Mouse (Mus musculus) liver (tissue): ENCODE measurements around the gene Ablim2.

Experiments used
- DNase-seq: peaks from one replicate; pipeline ENCODE4 v3.0.0-alpha.2; 2020; ENCODE audit warnings: mixed read lengths

The Ablim2 gene

GRCm38 (mm10) chr5:35770891-35771663, 13.4 kb downstream of the Ablim2 start:
- no peak for DNase-seq

GRCm38 (mm10) chr5:35773274-35774136, 15.8 kb downstream of the Ablim2 start:
- no peak for DNase-seq

GRCm38 (mm10) chr5:35774137-35774424, 16.4 kb downstream of the Ablim2 start:
- DNase-seq, result no peak

DNA sequence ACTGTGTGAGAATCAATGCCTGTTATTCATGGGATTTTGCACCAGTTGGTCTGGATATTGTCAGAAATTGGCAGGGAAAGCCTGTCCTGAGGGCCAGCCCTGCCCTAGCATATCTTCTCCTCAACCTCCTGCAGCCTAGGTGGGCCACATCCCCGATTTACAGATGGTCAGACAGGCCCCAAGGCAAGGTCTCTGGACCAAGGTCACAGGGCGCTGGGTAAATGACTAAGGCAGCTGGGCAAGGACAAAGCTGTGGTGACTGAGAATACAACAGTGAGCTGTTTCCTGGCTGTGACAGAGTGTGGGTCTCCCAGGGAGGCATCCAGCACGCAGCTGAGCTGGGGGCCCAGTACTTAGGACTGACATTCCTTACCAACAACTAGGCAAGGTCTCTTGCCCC, 23.4 kb downstream of the Ablim2 start:
- DNase-seq, result no peak

- no peak for DNase-seq
These were observed 25.0 kb downstream of the Ablim2 start for GRCm38 (mm10) chr5:35782648-35783180.

- no peak for DNase-seq
These were observed 28.2 kb downstream of the Ablim2 start for GRCm38 (mm10) chr5:35785853-35786252.

DNA sequence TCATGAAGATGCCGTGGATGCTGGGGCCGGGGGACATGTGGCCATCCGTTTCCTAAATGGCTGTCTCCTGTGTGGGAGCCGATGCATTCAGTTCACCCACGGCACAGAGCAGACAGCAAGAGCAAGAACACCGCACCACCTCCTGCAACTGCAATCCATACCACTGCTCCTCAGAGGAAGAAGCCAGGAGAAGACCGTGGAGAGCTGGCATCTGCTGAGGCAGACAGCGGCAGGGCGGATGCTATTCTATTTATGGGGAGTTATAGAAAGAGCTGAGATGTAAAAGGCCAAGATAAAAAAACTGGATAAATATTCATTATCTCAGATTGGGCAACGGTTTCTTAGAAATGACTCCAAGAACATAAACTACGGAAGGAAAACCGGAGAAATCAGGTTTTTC, 30.2 kb downstream of the Ablim2 start:
- no peak for DNase-seq

DNA sequence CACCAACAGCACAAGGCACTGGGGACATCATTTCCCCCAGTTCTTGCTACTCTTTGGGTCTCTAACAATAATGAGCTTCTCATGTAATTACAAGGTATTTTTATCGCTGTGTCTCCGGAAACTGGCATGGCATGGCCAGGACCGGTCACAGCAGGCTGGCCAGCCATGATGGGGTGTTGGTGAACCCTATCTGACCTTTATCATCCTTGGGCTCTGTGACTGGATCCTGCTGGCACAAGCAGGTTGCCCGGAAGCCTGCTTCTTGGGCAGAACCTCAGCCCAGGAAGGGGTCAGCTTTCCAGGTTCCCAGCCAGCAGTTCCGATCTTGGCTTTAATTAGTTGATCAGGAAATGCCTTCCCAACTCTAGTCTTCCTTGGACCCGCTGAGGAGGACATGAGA, 31.0 kb downstream of the Ablim2 start:
- DNase-seq, result no peak

DNA sequence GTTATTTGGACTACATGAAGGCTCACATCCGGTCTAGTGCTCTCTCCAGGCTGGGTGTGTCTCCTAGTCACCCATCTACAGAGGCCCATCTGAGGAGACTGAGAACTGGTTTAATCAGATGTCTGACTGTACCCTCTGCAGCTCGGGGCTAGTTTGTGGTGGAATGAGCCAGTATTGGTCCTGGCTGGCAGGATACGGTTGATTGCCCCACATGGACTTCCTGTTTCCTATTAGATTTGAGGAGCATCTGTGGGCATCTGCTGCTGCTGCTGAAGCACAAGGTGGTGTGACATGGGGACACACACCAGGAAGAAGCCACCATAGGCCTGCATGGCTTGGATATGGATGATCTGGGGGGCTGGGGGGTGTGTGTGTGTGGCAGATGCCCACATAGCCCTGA, 32.0 kb downstream of the Ablim2 start:
- no peak for DNase-seq

GRCm38 (mm10) chr5:35790387-35791065, 32.8 kb downstream of the Ablim2 start:
- peak; percentile 12 for DNase-seq

DNA sequence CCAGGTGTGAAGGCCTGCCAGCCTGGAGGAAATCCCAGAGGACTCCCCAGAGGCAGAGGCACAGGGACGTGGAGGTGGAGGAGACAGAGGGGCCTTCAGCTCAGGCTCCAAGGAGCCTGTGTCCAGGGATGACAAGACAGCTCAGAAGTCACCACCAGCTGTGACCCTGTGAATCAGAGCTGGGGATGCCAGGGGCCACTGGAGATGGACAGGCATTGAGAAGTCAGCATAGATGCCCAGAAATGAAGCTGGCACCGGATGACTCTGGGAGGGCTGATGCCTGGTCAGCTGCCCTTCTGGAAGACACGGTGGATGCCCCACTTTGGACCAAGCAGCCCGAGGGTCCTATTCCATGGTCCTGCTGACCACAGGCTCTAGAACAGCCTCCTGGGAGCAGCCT, 36.3 kb downstream of the Ablim2 start:
- no peak for DNase-seq

GRCm38 (mm10) chr5:35794942-35795341, 37.3 kb downstream of the Ablim2 start:
- no peak for DNase-seq

GRCm38 (mm10) chr5:35795481-35796048, 37.9 kb downstream of the Ablim2 start:
- DNase-seq, result peak; percentile 50

GRCm38 (mm10) chr5:35796136-35796535, 38.5 kb downstream of the Ablim2 start:
- DNase-seq, result no peak

DNA sequence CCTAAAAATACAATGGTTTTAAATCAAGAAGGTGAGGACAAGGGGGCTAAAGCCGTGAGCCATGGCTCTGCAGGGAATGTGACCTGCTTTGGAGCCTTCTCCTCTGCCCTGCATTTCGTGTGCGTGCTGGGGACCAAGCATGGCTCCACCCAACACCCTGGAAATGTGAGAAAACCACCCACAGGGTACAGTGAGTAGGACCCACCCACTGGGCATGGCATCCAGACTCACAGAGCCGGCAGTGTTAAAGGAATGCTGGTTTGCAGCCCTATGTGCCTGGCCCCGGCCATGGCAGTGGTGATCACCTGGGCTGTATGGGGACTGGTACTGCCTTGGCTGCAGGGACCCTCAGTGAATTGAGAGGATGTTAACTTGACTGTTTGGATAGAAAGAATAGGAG, 41.4 kb downstream of the Ablim2 start:
- no peak for DNase-seq

- DNase-seq, result no peak
These were observed 45.7 kb downstream of the Ablim2 start for GRCm38 (mm10) chr5:35803416-35803815.

- DNase-seq, result no peak
These were observed 47.0 kb downstream of the Ablim2 start for GRCm38 (mm10) chr5:35804685-35805084.

- DNase-seq, result no peak
These were observed 47.5 kb downstream of the Ablim2 start for GRCm38 (mm10) chr5:35805209-35805608.

DNA sequence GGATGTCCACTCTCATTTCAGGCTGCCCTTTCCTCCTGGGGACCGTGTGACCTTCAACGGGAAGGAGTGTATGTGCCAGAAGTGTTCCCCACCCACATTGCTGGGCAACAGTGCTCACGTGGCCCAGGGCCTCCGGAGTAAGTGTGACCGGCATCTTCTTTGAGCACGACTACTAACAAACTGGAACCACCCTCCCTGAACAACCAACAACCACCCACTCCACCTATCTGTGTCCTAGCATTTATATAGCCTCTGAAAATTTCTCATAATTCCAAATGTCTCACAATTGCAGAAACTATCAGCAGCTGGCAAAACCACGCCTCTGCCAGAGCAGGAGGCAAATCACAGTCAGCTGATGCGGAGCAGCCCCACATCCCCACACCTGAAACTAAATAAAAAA, 49.3 kb downstream of the Ablim2 start:
- DNase-seq, result no peak

- DNase-seq, result no peak
These were observed 52.8 kb downstream of the Ablim2 start for GRCm38 (mm10) chr5:35810526-35810925.

- no peak for DNase-seq
These were observed 54.1 kb downstream of the Ablim2 start for GRCm38 (mm10) chr5:35811639-35812295.

GRCm38 (mm10) chr5:35814334-35814941, 56.8 kb downstream of the Ablim2 start:
- no peak for DNase-seq
